Mouse (Mus musculus): ENCODE data around the gene Kcnk6.

DNA sequence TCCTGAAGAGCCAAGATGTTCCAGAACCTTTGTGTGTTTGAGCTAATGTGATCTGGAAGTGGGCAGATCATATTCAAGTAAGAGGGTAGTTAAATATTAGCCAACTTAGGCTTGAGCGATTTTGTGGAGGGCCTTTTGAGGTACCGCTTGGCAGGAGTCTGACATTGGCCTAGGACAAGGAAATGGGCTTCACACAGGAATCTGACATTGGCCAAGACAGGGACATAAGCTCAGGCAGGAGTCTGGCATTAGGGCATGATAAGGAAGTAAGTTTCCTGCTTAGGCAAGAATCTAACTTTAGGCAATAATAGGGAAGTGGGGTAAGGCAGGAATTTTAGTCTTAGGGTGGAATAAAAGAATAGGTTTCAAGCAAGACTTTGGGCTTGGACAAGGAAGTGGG, 18.1 kb downstream of the Kcnk6 start:
- TF ChIP-seq CTCF (IDR thresholded peaks at IDR 0.05; ENCODE audit: extremely low read depth, insufficient read depth, insufficient read length, insufficient replicate concordance) (no peak), POLR2A (IDR thresholded peaks at IDR 0.05; ENCODE audit: low read depth, low read length) (no peak)

Data from spleen, adult 2 months (tissue).